Mouse (Mus musculus) c-Kit-positive CD71-negative TER-119-negative erythroid progenitor cells, embryonic 14.5 days (primary cell): ENCODE data around the gene Mapt.
"Not testable (repeated sequence)": the region's sequence is repeated elsewhere in the genome, so short reads cannot be mapped to it uniquely, and the experiment has no call there.

Experiments used
- DNase-seq: peaks from one replicate; pipeline ENCODE4 v3.0.0-alpha.2; 2013; ENCODE audit warnings: low read depth

Gene Mapt

GRCm38 (mm10) chr11:104233574-104234206 lies 2.5 kb downstream of the Mapt start:
- DNase-seq: no peak

- no peak for DNase-seq
These were observed 3.5 kb downstream of the Mapt start for GRCm38 (mm10) chr11:104234680-104235079.

GRCm38 (mm10) chr11:104235881-104236280 lies 4.7 kb downstream of the Mapt start:
- DNase-seq: no peak

- no peak for DNase-seq
These were observed 6.0 kb downstream of the Mapt start for GRCm38 (mm10) chr11:104237226-104237625.

GRCm38 (mm10) chr11:104237958-104238747 lies 7.0 kb downstream of the Mapt start:
- no peak for DNase-seq

GRCm38 (mm10) chr11:104245478-104245877 lies 14.3 kb downstream of the Mapt start:
- not testable (repeated sequence) for DNase-seq

GRCm38 (mm10) chr11:104246171-104246694 lies 15.0 kb downstream of the Mapt start:
- DNase-seq: no peak

- no peak for DNase-seq
These were observed 16.0 kb downstream of the Mapt start for GRCm38 (mm10) chr11:104247141-104247717.

GRCm38 (mm10) chr11:104249420-104249819 lies 18.2 kb downstream of the Mapt start:
- DNase-seq: no peak

GRCm38 (mm10) chr11:104251121-104251520 lies 19.9 kb downstream of the Mapt start:
- no peak for DNase-seq

GRCm38 (mm10) chr11:104252094-104252493 lies 20.9 kb downstream of the Mapt start:
- DNase-seq: no peak

- no peak for DNase-seq
These were observed 23.3 kb downstream of the Mapt start for GRCm38 (mm10) chr11:104254408-104255039.

GRCm38 (mm10) chr11:104256179-104256578 lies 25.0 kb downstream of the Mapt start:
- DNase-seq: no peak

GRCm38 (mm10) chr11:104258991-104259390 lies 27.8 kb downstream of the Mapt start:
- no peak for DNase-seq

- no peak for DNase-seq
These were observed 33.5 kb downstream of the Mapt start for GRCm38 (mm10) chr11:104264683-104265082.

GRCm38 (mm10) chr11:104265669-104266068 lies 34.5 kb downstream of the Mapt start:
- DNase-seq: no peak

GRCm38 (mm10) chr11:104267380-104267779 lies 36.2 kb downstream of the Mapt start:
- DNase-seq: no peak

- DNase-seq: no peak
These were observed 38.2 kb downstream of the Mapt start for GRCm38 (mm10) chr11:104269385-104269822.

- no peak for DNase-seq
These were observed 39.3 kb downstream of the Mapt start for GRCm38 (mm10) chr11:104270452-104270851.

- no peak for DNase-seq
These were observed 39.7 kb downstream of the Mapt start for GRCm38 (mm10) chr11:104270876-104271275.

GRCm38 (mm10) chr11:104271876-104272275 lies 40.7 kb downstream of the Mapt start:
- no peak for DNase-seq

GRCm38 (mm10) chr11:104272352-104272751 lies 41.2 kb downstream of the Mapt start:
- no peak for DNase-seq
